Mouse (Mus musculus): ENCODE measurements around the gene AL732309.1. TPM values are rescaled to one million over a fixed set of nuclear protein-coding genes. Genes with fewer than 3 reads are reported as not detected.
"Not testable (repeated sequence)": the region's sequence is repeated elsewhere in the genome, so short reads cannot be mapped to it uniquely, and the experiment has no call there.

The AL732309.1 gene
- total RNA-seq, 2 experiments from 2014 or later, result 2.2 to 2.4 TPM

GRCm38 (mm10) chr2:25264851-25265250 is 18.2 kb upstream of the AL732309.1 start:
- DNase-seq (ENCODE audit: low spot score in 2 of 2), result no peak
- H3K4me3 ChIP-seq, result peak overlapping the region; percentile 95

GRCm38 (mm10) chr2:25264286-25264660 is 17.6 kb upstream of the AL732309.1 start:
- H3K4me3 ChIP-seq, result peak overlapping the region; percentile 95
- H3K27ac ChIP-seq, result peak overlapping the region; percentile 88
- no peak for DNase-seq (ENCODE audit: low spot score in 2 of 2)
- no peak for TF ChIP-seq CTCF (conservative IDR thresholded peaks at IDR 0.05)

More at GRCm38 (mm10) chr2:25264851-25265250, 18.2 kb upstream of the AL732309.1 start:
- peak overlapping the region; percentile 88 for H3K27ac ChIP-seq
- TF ChIP-seq CTCF (conservative IDR thresholded peaks at IDR 0.05), result no peak

- Histone ChIP-seq H3K27ac (peak overlapping the region; percentile 88), H3K4me3 (peak overlapping the region; percentile 95)
- TF ChIP-seq CTCF (conservative IDR thresholded peaks at IDR 0.05), result no peak
- no peak for DNase-seq (ENCODE audit: low spot score in 2 of 2)
Observed at GRCm38 (mm10) chr2:25263623-25264285, 17.1 kb upstream of the AL732309.1 start.

- no peak for TF ChIP-seq CTCF (conservative IDR thresholded peaks at IDR 0.05)
- DNase-seq (ENCODE audit: low spot score in 2 of 2), result no peak
- Histone ChIP-seq H3K4me3 (peak overlapping the region; percentile 95), H3K27ac (peak overlapping the region; percentile 88)
Observed at GRCm38 (mm10) chr2:25262795-25263622, 16.3 kb upstream of the AL732309.1 start.

- H3K4me3 ChIP-seq, result peak within 1 kb of the TSS; percentile 95
- TF ChIP-seq CTCF (conservative IDR thresholded peaks at IDR 0.05), result peak; percentile 49
- peak; percentile 91 to 97 for DNase-seq (ENCODE audit: low spot score in 2 of 2)
- H3K27ac ChIP-seq, result peak within 1 kb of the TSS; percentile 95
Observed at GRCm38 (mm10) chr2:25262291-25262767, 15.7 kb upstream of the AL732309.1 start, which contains the start of gene Tprn. Tprn (plus strand) TSS chr2:25262618.

- no peak for TF ChIP-seq CTCF (conservative IDR thresholded peaks at IDR 0.05)
- DNase-seq (ENCODE audit: low spot score in 2 of 2), result no peak
Observed at GRCm38 (mm10) chr2:25261870-25262269, 15.2 kb upstream of the AL732309.1 start.

GRCm38 (mm10) chr2:25258887-25259286 is 12.2 kb upstream of the AL732309.1 start:
- no peak for DNase-seq (ENCODE audit: low spot score in 2 of 2)
- Histone ChIP-seq H3K27ac (no peak overlapping the region), H3K4me3 (no peak overlapping the region)
- TF ChIP-seq CTCF (conservative IDR thresholded peaks at IDR 0.05), result peak; percentile 72

More at GRCm38 (mm10) chr2:25261870-25262269, 15.2 kb upstream of the AL732309.1 start:
- H3K27ac ChIP-seq, result peak overlapping the region; percentile 95
- H3K4me3 ChIP-seq, result peak overlapping the region; percentile 95

- peak overlapping the region; percentile 3; the same call in 1 of the 2 replicates for H3K4me3 ChIP-seq
- H3K27ac ChIP-seq; DNase-seq (ENCODE audit: low spot score in 2 of 2): not testable (repeated sequence)
Observed at GRCm38 (mm10) chr2:25257250-25257649, 10.6 kb upstream of the AL732309.1 start.

- peak overlapping the region; percentile 89 for H3K4me3 ChIP-seq
- TF ChIP-seq CTCF (conservative IDR thresholded peaks at IDR 0.05), result peak; percentile 67
- H3K27ac ChIP-seq, result peak overlapping the region; percentile 98
- DNase-seq (ENCODE audit: low spot score in 2 of 2), result peak in 1 of 2 experiments; percentile 47
Observed at GRCm38 (mm10) chr2:25256443-25257109, 9.9 kb upstream of the AL732309.1 start.

- DNase-seq (ENCODE audit: low spot score in 2 of 2), result peak; percentile 86 to 87
- H3K27ac ChIP-seq, result peak within 1 kb of the TSS; percentile 98
Observed at GRCm38 (mm10) chr2:25255284-25255779, 8.7 kb upstream of the AL732309.1 start, which contains the start of gene Tmem203. Tmem203 (plus strand) TSS chr2:25255439.

GRCm38 (mm10) chr2:25252331-25252730 is 5.7 kb upstream of the AL732309.1 start:
- no peak overlapping the region for H3K27ac ChIP-seq
- no peak for DNase-seq (ENCODE audit: low spot score in 2 of 2)

More at GRCm38 (mm10) chr2:25255284-25255779, 8.7 kb upstream of the AL732309.1 start, which contains the start of gene Tmem203:
- TF ChIP-seq CTCF (conservative IDR thresholded peaks at IDR 0.05), result no peak
- peak within 1 kb of the TSS; percentile 89 for H3K4me3 ChIP-seq

GRCm38 (mm10) chr2:25244144-25244543 is 2.5 kb downstream of the AL732309.1 start:
- Histone ChIP-seq H3K4me3 (no peak overlapping the region), H3K27ac (no peak overlapping the region)
- no peak for DNase-seq (ENCODE audit: low spot score in 2 of 2)
- no peak for TF ChIP-seq CTCF (conservative IDR thresholded peaks at IDR 0.05)

More at GRCm38 (mm10) chr2:25252331-25252730, 5.7 kb upstream of the AL732309.1 start:
- no peak overlapping the region for H3K4me3 ChIP-seq
- peak; percentile 62 for TF ChIP-seq CTCF (conservative IDR thresholded peaks at IDR 0.05)

All from layer of hippocampus, adult 2 months (tissue).